Mouse (Mus musculus) cortical plate, adult 2 months (tissue): ENCODE data around the gene Pecr.
"Not testable (repeated sequence)": the region's sequence is repeated elsewhere in the genome, so short reads cannot be mapped to it uniquely, and the experiment has no call there.

Experiments
- CTCF ChIP-seq: fragments of 200-500 bp; IDR thresholded peaks from 2 replicates; pipeline ENCODE4 v1.5.1; 2011; ENCODE audit warnings: mild to moderate bottlenecking, control low read depth, low read length; ENCODE audit not compliant: insufficient read depth; ENCODE audit errors: extremely low read depth
- POLR2A ChIP-seq: fragments of 200-500 bp; IDR thresholded peaks from 2 replicates; pipeline ENCODE4 v1.6.1; 2011; ENCODE audit warnings: mild to moderate bottlenecking, low read length, control low read depth; ENCODE audit not compliant: insufficient read depth; ENCODE audit errors: extremely low read depth

DNA sequence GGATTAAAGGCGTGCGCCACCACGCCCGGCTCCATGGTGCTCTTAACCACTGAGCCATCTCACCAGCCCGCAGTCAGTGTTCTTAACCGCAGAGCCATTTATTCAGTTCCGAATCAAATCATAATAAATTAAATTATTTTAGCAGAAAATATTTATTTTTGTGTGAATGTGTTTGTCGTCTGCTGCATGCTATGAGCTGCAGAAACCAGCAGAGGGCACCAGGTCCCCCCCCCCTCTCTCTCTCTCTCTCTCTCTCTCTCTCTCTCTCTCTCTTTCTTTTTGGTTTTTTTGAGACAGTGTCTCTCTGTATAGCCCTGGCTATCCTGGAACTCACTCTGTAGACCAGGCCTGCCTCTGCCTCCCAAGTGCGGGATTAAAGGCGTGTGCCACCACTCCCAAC is 51.5 kb downstream of the Pecr start:
- TF ChIP-seq CTCF, POLR2A: not testable (repeated sequence)
